Mouse (Mus musculus) 416B (cell line): ENCODE measurements around the gene Lipm.

Source experiments
- DNase-seq: peaks from one replicate; pipeline ENCODE4 v3.0.0; 2011; ENCODE audit warnings: low read depth

Lipm gene

GRCm38 (mm10) chr19:34165891-34166290, 65.2 kb downstream of the Lipm start, which contains the start of gene Ankrd22:
Ankrd22 (minus strand) TSS chr19:34166053.
- DNase-seq = peak; percentile 11

GRCm38 (mm10) chr19:34166386-34166785, 65.7 kb downstream of the Lipm start:
- DNase-seq = no peak

- peak; percentile 61 for DNase-seq
Observed at GRCm38 (mm10) chr19:34167896-34168661, 67.3 kb downstream of the Lipm start.

- DNase-seq = no peak
Observed at GRCm38 (mm10) chr19:34169121-34169520, 68.4 kb downstream of the Lipm start.

GRCm38 (mm10) chr19:34171167-34171566, 70.4 kb downstream of the Lipm start:
- peak; percentile 27 for DNase-seq
